Mouse (Mus musculus): Measurements from ENCODE around the gene Igfbp7. TPM values are rescaled to one million over a fixed set of nuclear protein-coding genes. Genes with fewer than 3 reads are reported as not detected.

Gene Igfbp7
- polyA plus RNA-seq, 1 experiment, result 201 TPM

DNA sequence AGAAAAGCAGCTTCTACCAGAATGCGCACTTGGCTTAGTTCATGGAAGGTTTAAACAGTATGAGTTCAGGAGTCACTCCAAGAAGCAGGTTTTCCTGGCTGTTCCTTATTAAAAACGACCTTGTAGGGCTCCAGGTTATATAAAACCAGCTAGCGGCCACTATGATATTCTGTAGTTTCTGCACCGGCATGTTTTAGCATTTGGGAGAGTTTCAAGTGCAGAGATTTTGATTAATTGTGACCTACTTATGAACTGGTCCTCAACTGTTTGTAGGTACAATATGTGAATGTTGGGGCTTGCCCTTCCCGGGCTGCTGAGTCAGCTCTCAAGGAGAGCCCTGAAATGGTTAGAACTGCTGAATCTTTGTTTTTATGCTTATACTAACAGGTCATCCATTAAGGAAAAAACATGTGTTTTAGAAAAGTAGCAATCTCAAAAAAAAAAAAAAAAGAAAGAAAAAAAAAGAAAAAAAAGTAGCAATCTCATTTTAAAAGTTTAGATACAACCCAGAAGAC, 37.4 kb downstream of the Igfbp7 start:
- Histone ChIP-seq H3K79me2 (ENCODE audit: control insufficient read depth, insufficient read depth) (no peaks in the 10 kb centered on the region), H3K36me3 (ENCODE audit: control insufficient read depth, insufficient read depth) (no peaks in the 10 kb centered on the region), H3ac (ENCODE audit: control insufficient read depth, insufficient read length) (no peak overlapping the region), H3K4me2 (ENCODE audit: low read depth) (no peak overlapping the region), H3K4me3 (no peak overlapping the region), H3K27me3 (ENCODE audit: control insufficient read depth, insufficient read depth, insufficient read length) (no peaks in the 10 kb centered on the region)
- no peak for TF ChIP-seq MAX (IDR thresholded peaks at IDR 0.05; ENCODE audit: low read depth)
- TF ChIP-seq MYOG (IDR thresholded peaks at IDR 0.05; ENCODE audit: control insufficient read depth in 1 of 3, insufficient read depth in 1 of 3, insufficient read length in 2 of 3, low read depth in 2 of 3), result no peak
- TF ChIP-seq TCF3 (IDR thresholded peaks at IDR 0.05; ENCODE audit: insufficient read length, low read depth), result no peak
- no peak for TF ChIP-seq MYOD1 (IDR thresholded peaks at IDR 0.05; ENCODE audit: control insufficient read depth in 1 of 3, insufficient read length in 2 of 3, low read depth in 2 of 3)
- no peak for TF ChIP-seq CEBPB (IDR thresholded peaks at IDR 0.05; ENCODE audit: insufficient read depth, poor library complexity, severe bottlenecking)
- TF ChIP-seq POLR2AphosphoS2 (IDR thresholded peaks at IDR 0.05; ENCODE audit: insufficient read length, low read depth), result no peak
- TF ChIP-seq USF1 (IDR thresholded peaks at IDR 0.05; ENCODE audit: low read depth), result no peak
- no peak for TF ChIP-seq SRF (IDR thresholded peaks at IDR 0.05; ENCODE audit: control insufficient read depth, insufficient read length, low read depth)
- TF ChIP-seq TCF12 (IDR thresholded peaks at IDR 0.05; ENCODE audit: insufficient read depth, poor library complexity, severe bottlenecking), result no peak
- no peak for TF ChIP-seq REST (IDR thresholded peaks at IDR 0.05; ENCODE audit: insufficient read depth, insufficient read length)
- TF ChIP-seq POLR2A (IDR thresholded peaks at IDR 0.05; ENCODE audit: insufficient read length, low read depth), result no peak
- TF ChIP-seq E2F4 (IDR thresholded peaks at IDR 0.05; ENCODE audit: insufficient read depth), result no peak

DNA sequence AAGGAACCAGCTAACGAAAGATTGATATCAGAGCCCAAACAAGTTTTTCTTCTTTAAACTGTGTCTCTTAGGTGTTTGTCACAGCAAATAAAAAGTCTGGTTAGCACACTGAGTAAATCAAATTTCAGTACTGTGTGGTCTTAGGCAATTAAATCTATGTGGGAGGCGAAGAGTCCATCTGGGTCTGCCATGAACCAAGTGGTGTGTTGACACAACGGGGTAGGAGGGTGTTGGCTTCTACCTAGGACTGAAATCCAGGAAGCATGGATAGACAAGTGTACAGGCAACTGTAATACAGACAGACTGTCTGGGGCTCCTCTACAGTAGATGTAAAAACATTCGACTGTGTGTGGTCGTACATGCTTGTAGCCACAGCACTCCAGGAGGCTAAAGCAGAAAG, 38.4 kb downstream of the Igfbp7 start:
- H3K79me2 ChIP-seq (ENCODE audit: control insufficient read depth, insufficient read depth), result no peaks in the 10 kb centered on the region
- H3ac ChIP-seq (ENCODE audit: control insufficient read depth, insufficient read length), result no peak overlapping the region
- TF ChIP-seq CEBPB (IDR thresholded peaks at IDR 0.05; ENCODE audit: insufficient read depth, poor library complexity, severe bottlenecking) (no peak), E2F4 (IDR thresholded peaks at IDR 0.05; ENCODE audit: insufficient read depth) (no peak), POLR2A (IDR thresholded peaks at IDR 0.05; ENCODE audit: insufficient read length, low read depth) (no peak), POLR2AphosphoS2 (IDR thresholded peaks at IDR 0.05; ENCODE audit: insufficient read length, low read depth) (no peak), REST (IDR thresholded peaks at IDR 0.05; ENCODE audit: insufficient read depth, insufficient read length) (no peak), TCF12 (IDR thresholded peaks at IDR 0.05; ENCODE audit: insufficient read depth, poor library complexity, severe bottlenecking) (no peak), MAX (IDR thresholded peaks at IDR 0.05; ENCODE audit: low read depth) (no peak), SRF (IDR thresholded peaks at IDR 0.05; ENCODE audit: control insufficient read depth, insufficient read length, low read depth) (no peak), MYOD1 (IDR thresholded peaks at IDR 0.05; ENCODE audit: control insufficient read depth in 1 of 3, insufficient read length in 2 of 3, low read depth in 2 of 3) (no peak), USF1 (IDR thresholded peaks at IDR 0.05; ENCODE audit: low read depth) (no peak), TCF3 (IDR thresholded peaks at IDR 0.05; ENCODE audit: insufficient read length, low read depth) (no peak), MYOG (IDR thresholded peaks at IDR 0.05; ENCODE audit: control insufficient read depth in 1 of 3, insufficient read depth in 1 of 3, insufficient read length in 2 of 3, low read depth in 2 of 3) (no peak)
- no peak overlapping the region for H3K4me2 ChIP-seq (ENCODE audit: low read depth)
- no peak overlapping the region for H3K4me3 ChIP-seq
- no peaks in the 10 kb centered on the region for H3K27me3 ChIP-seq (ENCODE audit: control insufficient read depth, insufficient read depth, insufficient read length)
- no peaks in the 10 kb centered on the region for H3K36me3 ChIP-seq (ENCODE audit: control insufficient read depth, insufficient read depth)

DNA sequence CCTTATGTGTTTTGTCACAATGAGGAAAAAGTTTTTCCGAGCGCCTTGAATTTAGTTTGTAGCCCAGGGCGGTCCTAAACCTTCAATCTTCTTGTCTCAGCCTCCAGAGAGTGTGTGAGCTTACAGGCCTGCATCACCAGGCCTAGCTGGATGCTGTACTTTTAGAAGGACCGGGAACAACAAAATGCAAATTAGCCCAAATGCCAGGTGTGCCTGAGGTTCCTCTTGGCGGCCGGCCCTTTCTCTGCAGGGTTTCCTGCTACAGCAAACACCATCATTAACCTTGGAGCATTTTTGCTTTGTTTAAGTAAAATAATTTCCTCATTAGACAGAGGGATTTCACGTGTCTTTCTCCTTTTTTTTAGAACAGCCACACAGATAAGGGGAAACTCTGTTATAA, 39.6 kb downstream of the Igfbp7 start:
- no peaks in the 10 kb centered on the region for H3K27me3 ChIP-seq (ENCODE audit: control insufficient read depth, insufficient read depth, insufficient read length)
- H3K36me3 ChIP-seq (ENCODE audit: control insufficient read depth, insufficient read depth), result no peaks in the 10 kb centered on the region
- no peaks in the 10 kb centered on the region for H3K79me2 ChIP-seq (ENCODE audit: control insufficient read depth, insufficient read depth)
- no peak overlapping the region for H3ac ChIP-seq (ENCODE audit: control insufficient read depth, insufficient read length)
- no peak overlapping the region for H3K4me3 ChIP-seq
- peak overlapping the region; percentile 69 for H3K4me2 ChIP-seq (ENCODE audit: low read depth)
- TF ChIP-seq USF1 (IDR thresholded peaks at IDR 0.05; ENCODE audit: low read depth) (no peak), E2F4 (IDR thresholded peaks at IDR 0.05; ENCODE audit: insufficient read depth) (no peak), SRF (IDR thresholded peaks at IDR 0.05; ENCODE audit: control insufficient read depth, insufficient read length, low read depth) (no peak), TCF12 (IDR thresholded peaks at IDR 0.05; ENCODE audit: insufficient read depth, poor library complexity, severe bottlenecking) (no peak), POLR2AphosphoS2 (IDR thresholded peaks at IDR 0.05; ENCODE audit: insufficient read length, low read depth) (no peak), MYOD1 (IDR thresholded peaks at IDR 0.05; ENCODE audit: control insufficient read depth in 1 of 3, insufficient read length in 2 of 3, low read depth in 2 of 3) (no peak), MYOG (IDR thresholded peaks at IDR 0.05; ENCODE audit: control insufficient read depth in 1 of 3, insufficient read depth in 1 of 3, insufficient read length in 2 of 3, low read depth in 2 of 3) (no peak), POLR2A (IDR thresholded peaks at IDR 0.05; ENCODE audit: insufficient read length, low read depth) (no peak), CEBPB (IDR thresholded peaks at IDR 0.05; ENCODE audit: insufficient read depth, poor library complexity, severe bottlenecking) (no peak), TCF3 (IDR thresholded peaks at IDR 0.05; ENCODE audit: insufficient read length, low read depth) (no peak), MAX (IDR thresholded peaks at IDR 0.05; ENCODE audit: low read depth) (no peak), REST (IDR thresholded peaks at IDR 0.05; ENCODE audit: insufficient read depth, insufficient read length) (no peak)

DNA sequence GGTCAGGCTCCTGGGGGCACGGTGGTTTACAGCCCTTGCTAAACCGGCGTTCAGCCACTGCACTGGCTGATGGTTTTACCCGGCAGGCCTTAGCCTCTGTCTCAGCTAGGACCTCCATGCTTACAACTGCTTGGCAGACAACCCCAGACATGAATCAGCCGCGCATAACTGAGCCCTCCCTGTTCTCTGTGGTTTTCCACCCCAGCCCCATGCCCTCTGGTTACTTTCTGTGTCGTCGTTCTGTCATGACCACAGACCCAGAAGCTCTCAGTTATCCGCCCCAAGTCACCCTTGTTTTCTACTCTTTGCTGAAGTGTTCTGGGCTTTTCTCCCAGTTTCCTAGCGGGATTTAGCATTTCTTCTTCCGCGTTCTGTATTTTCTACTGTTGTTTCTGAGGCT, 40.2 kb downstream of the Igfbp7 start:
- Histone ChIP-seq H3K4me2 (ENCODE audit: low read depth) (peak overlapping the region; percentile 69), H3K36me3 (ENCODE audit: control insufficient read depth, insufficient read depth) (no peaks in the 10 kb centered on the region), H3K4me3 (no peak overlapping the region), H3K27me3 (ENCODE audit: control insufficient read depth, insufficient read depth, insufficient read length) (no peaks in the 10 kb centered on the region), H3ac (ENCODE audit: control insufficient read depth, insufficient read length) (no peak overlapping the region), H3K79me2 (ENCODE audit: control insufficient read depth, insufficient read depth) (no peaks in the 10 kb centered on the region)
- TF ChIP-seq MAX (IDR thresholded peaks at IDR 0.05; ENCODE audit: low read depth) (no peak), REST (IDR thresholded peaks at IDR 0.05; ENCODE audit: insufficient read depth, insufficient read length) (no peak), MYOG (IDR thresholded peaks at IDR 0.05; ENCODE audit: control insufficient read depth in 1 of 3, insufficient read depth in 1 of 3, insufficient read length in 2 of 3, low read depth in 2 of 3) (peak in 1 of 3 experiments; percentile 26), USF1 (IDR thresholded peaks at IDR 0.05; ENCODE audit: low read depth) (no peak), MYOD1 (IDR thresholded peaks at IDR 0.05; ENCODE audit: control insufficient read depth in 1 of 3, insufficient read length in 2 of 3, low read depth in 2 of 3) (no peak), TCF3 (IDR thresholded peaks at IDR 0.05; ENCODE audit: insufficient read length, low read depth) (no peak), POLR2A (IDR thresholded peaks at IDR 0.05; ENCODE audit: insufficient read length, low read depth) (no peak)
